Mouse (Mus musculus) brain, embryonic 14.5 days (tissue): ENCODE results near the gene Hoxd12.

ENCODE experiments used
- CTCF ChIP-seq: fragments of 200-500 bp; IDR thresholded peaks from 2 replicates; pipeline ENCODE4 v1.5.1; 2012; ENCODE audit warnings: inconsistent platforms, mild to moderate bottlenecking, moderate library complexity, borderline replicate concordance; ENCODE audit not compliant: insufficient read depth, insufficient read length; ENCODE audit errors: extremely low read depth
- POLR2A ChIP-seq: fragments of 200-500 bp; IDR thresholded peaks from 2 replicates; pipeline ENCODE4 v1.6.1; 2012; ENCODE audit warnings: mild to moderate bottlenecking, inconsistent platforms, borderline replicate concordance; ENCODE audit not compliant: poor library complexity, insufficient read depth, insufficient read length, severe bottlenecking; ENCODE audit errors: extremely low read depth

GRCm38 (mm10) chr2:74705467-74706089, 30.8 kb downstream of the Hoxd12 start:
- TF ChIP-seq CTCF (no peak), POLR2A (no peak)
